ENCODE assay signal across 12 mouse cellular contexts in the genomic region with DNA sequence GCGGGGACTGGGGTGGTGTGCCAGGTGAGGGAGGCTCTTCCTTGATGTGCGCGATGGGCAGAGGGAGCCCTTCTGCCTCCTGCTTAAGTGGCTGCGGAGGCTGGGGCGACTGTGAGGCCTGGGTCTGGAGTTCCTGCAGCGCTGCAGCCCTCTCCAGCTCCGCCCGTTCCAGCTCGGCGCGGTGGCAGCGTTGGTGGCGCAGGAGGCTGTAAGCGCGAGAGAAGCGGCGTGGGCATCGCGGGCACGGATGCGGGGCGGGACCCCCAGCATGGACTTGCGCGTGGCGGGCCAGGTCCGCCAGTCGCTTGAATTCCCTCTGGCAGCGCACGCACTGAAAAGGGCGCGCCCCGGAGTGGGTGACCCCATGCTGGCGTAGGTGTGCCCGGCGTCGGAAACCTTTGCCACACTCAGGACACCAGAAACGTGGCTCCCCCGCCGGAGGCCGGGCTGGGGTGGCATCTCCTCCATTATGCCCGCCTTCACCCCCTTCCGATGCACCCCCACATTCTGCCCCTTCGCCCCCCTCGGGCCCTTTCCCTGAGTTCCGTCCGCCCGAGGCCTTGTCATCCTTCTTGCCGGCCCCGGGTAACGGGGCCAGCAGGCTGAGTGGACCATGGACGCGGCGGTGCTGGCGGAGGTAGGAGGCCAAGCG. TPM values are rescaled to one million over a fixed set of nuclear protein-coding genes. Genes with fewer than 3 reads are reported as not detected.
A peak's percentile ranks its signal among the peaks of the same experiment; 100 is the strongest.
DNase-seq lines count a peak whose midpoint lies in the region; ATAC-seq and TF ChIP-seq lines count a peak whose summit lies in the region.
"Had no signal": no experiment of that assay in that cellular context is flagged by ENCODE, and none has a peak within 500 bp of the region (broad histone marks: within the 10 kb centered on the region; RNA-seq: fewer than 3 reads in every experiment).

No protein-coding gene starts in this region.

- H3K27me3 ChIP-seq in heart, embryonic 12.5 days (replicated peaks), result peaks cover 31% of the 10 kb centered on the region
- H3K27me3 ChIP-seq in forebrain, embryonic 13.5 days, result peaks cover 21% of the 10 kb centered on the region
- peaks cover 33% of the 10 kb centered on the region for H3K27me3 ChIP-seq in midbrain, embryonic 10.5 days (ENCODE audit: low read depth, poor library complexity, severe bottlenecking)
- H3K27me3 ChIP-seq: stomach, embryonic 15.5 days had no signal

- H3K9me3 ChIP-seq in heart, embryonic 12.5 days (replicated peaks), result peaks cover 4% of the 10 kb centered on the region; the same call in 1 of the 2 replicates
- no peaks in the 10 kb centered on the region for H3K9me3 ChIP-seq in forebrain, embryonic 13.5 days (replicated peaks)
- H3K9me3 ChIP-seq in midbrain, embryonic 10.5 days (replicated peaks), result peaks cover 34% of the 10 kb centered on the region
- H3K9me3 ChIP-seq: stomach, embryonic 15.5 days had no signal

- no peak for TF ChIP-seq POLR2A in lung, adult 2 months (IDR thresholded peaks at IDR 0.05; ENCODE audit: borderline replicate concordance, extremely low read depth, low read depth, low read length)

- peak overlapping the region; percentile 60 for H3K4me3 ChIP-seq in heart, embryonic 12.5 days
- peak overlapping the region; percentile 78 for H3K4me3 ChIP-seq in forebrain, embryonic 13.5 days
- peak overlapping the region; percentile 78 for H3K4me3 ChIP-seq in midbrain, embryonic 10.5 days
- no peak overlapping the region for H3K4me3 ChIP-seq in lung, adult 2 months (replicated peaks; ENCODE audit: extremely low read depth, low read depth, low read length)
- H3K4me3 ChIP-seq: stomach, embryonic 15.5 days had no signal

- peaks cover 28% of the 10 kb centered on the region for H3K4me1 ChIP-seq in heart, embryonic 12.5 days (replicated peaks)
- peaks cover 35% of the 10 kb centered on the region for H3K4me1 ChIP-seq in forebrain, embryonic 13.5 days
- H3K4me1 ChIP-seq in midbrain, embryonic 10.5 days, result peaks cover 42% of the 10 kb centered on the region
- H3K4me1 ChIP-seq in lung, adult 2 months (ENCODE audit: control insufficient read depth, insufficient read depth, low read length), result 0 out of 2 replicates have a peak, but pooled peaks cover 6% of the 10 kb centered on the region

- TF ChIP-seq CTCF in lung, adult 2 months (IDR thresholded peaks at IDR 0.05; ENCODE audit: insufficient read depth, low read length), result no peak

- H3K4me2 ChIP-seq in heart, embryonic 12.5 days, result peak overlapping the region; percentile 73
- H3K4me2 ChIP-seq in forebrain, embryonic 13.5 days, result peak overlapping the region; percentile 89

- no peak overlapping the region for H3K27ac ChIP-seq in heart, embryonic 12.5 days (ENCODE audit: poor library complexity, severe bottlenecking)
- H3K27ac ChIP-seq in forebrain, embryonic 13.5 days, result no peak overlapping the region
- no peak overlapping the region; the same call in 1 of the 2 replicates for H3K27ac ChIP-seq in midbrain, embryonic 10.5 days (replicated peaks)
- H3K27ac ChIP-seq: stomach, embryonic 15.5 days had no signal

- H3K36me3 ChIP-seq in heart, embryonic 12.5 days, result peaks cover 36% of the 10 kb centered on the region
- H3K36me3 ChIP-seq in forebrain, embryonic 13.5 days (ENCODE audit: poor library complexity, severe bottlenecking), result peaks cover 42% of the 10 kb centered on the region
- H3K36me3 ChIP-seq in midbrain, embryonic 10.5 days, result peaks cover 42% of the 10 kb centered on the region

- peak overlapping the region; percentile 11 for H3K9ac ChIP-seq in heart, embryonic 12.5 days
- peak overlapping the region; percentile 89 for H3K9ac ChIP-seq in forebrain, embryonic 13.5 days
- H3K9ac ChIP-seq: stomach, embryonic 15.5 days had no signal

- no peak for ATAC-seq in heart, embryonic 12.5 days (ENCODE audit: insufficient number of reproducible peaks, low FRiP score)
- no peak for ATAC-seq in forebrain, embryonic 13.5 days

- 25% methylated on average over 54 of the region's 55 CpGs for WGBS in heart, embryonic 12.5 days
- WGBS in forebrain, embryonic 13.5 days, result 42% methylated on average over 55 of the region's 55 CpGs
- WGBS in midbrain, embryonic 10.5 days, result 25% methylated on average over 55 of the region's 55 CpGs
- WGBS in lung, adult 2 months, result 70% methylated on average over 50 of the region's 55 CpGs

- DNase-seq in heart, postnatal 4 days, result no peak
- DNase-seq in ZHBTc4 (ENCODE audit: low read depth, low spot score), result peak; percentile 43
- DNase-seq in midbrain, embryonic 10.5 days (ENCODE audit: low spot score), result no peak
- DNase-seq in MN1 (ENCODE audit: low spot score), result no peak
- no peak for DNase-seq in lung, adult 2 months
- no peak for DNase-seq in layer of hippocampus, adult 18-20 months (ENCODE audit: low spot score in 2 of 2)

RNA-seq across cellular contexts. Expression of gene Zfp579, which starts 2.5 kb away (rescaled TPM):
- polyA plus RNA-seq in heart, embryonic 12.5 days (2016; fragmentation: Nextera tagmentation; extraction: Ambion mirVana), result 26.0 and 29.3 TPM in 2 replicates
- total RNA-seq in heart, postnatal 4 days (2021), result 10 to 100 TPM; 28.4 to 38.0 TPM
- polyA plus RNA-seq in forebrain, embryonic 13.5 days (2015; fragmentation: Nextera tagmentation; extraction: Ambion mirVana), result 51.2 and 56.5 TPM in 2 replicates
- 26.2 and 35.6 TPM in 2 replicates for polyA plus RNA-seq in midbrain, embryonic 10.5 days (2016; fragmentation: Nextera tagmentation; extraction: Ambion mirVana)
- polyA plus RNA-seq in lung, adult 2 months (2012; rRNA removed), result 84.1 and 90.7 TPM in 2 replicates
- total RNA-seq in layer of hippocampus, adult 18-20 months (2021), result 10 to 100 TPM; 27.2 to 34.9 TPM

RNA-seq across cellular contexts. Expression of gene Zfp524, which starts 20.7 kb away (rescaled TPM):
- 9.8 and 10.4 TPM in 2 replicates for polyA plus RNA-seq in heart, embryonic 12.5 days (2016; fragmentation: Nextera tagmentation; extraction: Ambion mirVana)
- total RNA-seq in heart, postnatal 4 days (2021), result 1 to 10 TPM; 6.0 to 6.4 TPM
- polyA plus RNA-seq in forebrain, embryonic 13.5 days (2015; fragmentation: Nextera tagmentation; extraction: Ambion mirVana), result 9.1 and 10.4 TPM in 2 replicates
- 7.1 and 9.1 TPM in 2 replicates for polyA plus RNA-seq in midbrain, embryonic 10.5 days (2016; fragmentation: Nextera tagmentation; extraction: Ambion mirVana)
- polyA plus RNA-seq in lung, adult 2 months (2012; rRNA removed), result 37.0 and 43.5 TPM in 2 replicates
- 1 to 10 TPM; 8.4 TPM for total RNA-seq in layer of hippocampus, adult 18-20 months (2021)

RNA-seq across cellular contexts. Expression of gene Fiz1, which starts 21.0 kb away (rescaled TPM):
- 28.9 and 31.2 TPM in 2 replicates for polyA plus RNA-seq in heart, embryonic 12.5 days (2016; fragmentation: Nextera tagmentation; extraction: Ambion mirVana)
- 10 to 100 TPM; 26.4 to 26.9 TPM for total RNA-seq in heart, postnatal 4 days (2021)
- polyA plus RNA-seq in forebrain, embryonic 13.5 days (2015; fragmentation: Nextera tagmentation; extraction: Ambion mirVana), result 46.6 and 51.2 TPM in 2 replicates
- polyA plus RNA-seq in midbrain, embryonic 10.5 days (2016; fragmentation: Nextera tagmentation; extraction: Ambion mirVana), result 56.7 and 58.1 TPM in 2 replicates
- 32.2 and 33.9 TPM in 2 replicates for polyA plus RNA-seq in lung, adult 2 months (2012; rRNA removed)
- total RNA-seq in layer of hippocampus, adult 18-20 months (2021), result 10 to 100 TPM; 20.8 to 24.5 TPM

RNA-seq across cellular contexts. Expression of gene Gm44973, which starts 21.8 kb away (rescaled TPM):
- not detected in 2 replicates for polyA plus RNA-seq in heart, embryonic 12.5 days (2016; fragmentation: Nextera tagmentation; extraction: Ambion mirVana)
- total RNA-seq in heart, postnatal 4 days (2021), result not detected
- polyA plus RNA-seq in forebrain, embryonic 13.5 days (2015; fragmentation: Nextera tagmentation; extraction: Ambion mirVana), result 1.5 and 2.1 TPM in 2 replicates
- polyA plus RNA-seq in midbrain, embryonic 10.5 days (2016; fragmentation: Nextera tagmentation; extraction: Ambion mirVana), result 1.2 and 1.5 TPM in 2 replicates
- polyA plus RNA-seq in lung, adult 2 months (2012; rRNA removed), result not detected in 2 replicates
- total RNA-seq in layer of hippocampus, adult 18-20 months (2021), result not detected
- total RNA-seq: gastrocnemius, adult 8-10 months had no signal
- polyA plus RNA-seq: C2C12 had no signal

RNA-seq across cellular contexts. Expression of gene Sbk3, which starts 22.5 kb away (rescaled TPM):
- polyA plus RNA-seq in heart, embryonic 12.5 days (2016; fragmentation: Nextera tagmentation; extraction: Ambion mirVana), result 0.08 and 0.17 TPM in 2 replicates
- total RNA-seq in heart, postnatal 4 days (2021), result 10 to 100 TPM; 21.0 to 24.3 TPM
- polyA plus RNA-seq in forebrain, embryonic 13.5 days (2015; fragmentation: Nextera tagmentation; extraction: Ambion mirVana), result 0.09 and 0.19 TPM in 2 replicates
- not detected in 2 replicates for polyA plus RNA-seq in midbrain, embryonic 10.5 days (2016; fragmentation: Nextera tagmentation; extraction: Ambion mirVana)
- polyA plus RNA-seq in lung, adult 2 months (2012; rRNA removed), result 6.5 and 9.0 TPM in 2 replicates
- 1 to 10 TPM in 1 of 2 experiments, under 1 TPM in 1; 0.62 to 1.0 TPM for total RNA-seq in layer of hippocampus, adult 18-20 months (2021)
- polyA plus RNA-seq: liver, embryonic 16.5 days; stomach, embryonic 15.5 days had no signal
